26 mouse cellular contexts compared by ENCODE assay signal in the genomic region with DNA sequence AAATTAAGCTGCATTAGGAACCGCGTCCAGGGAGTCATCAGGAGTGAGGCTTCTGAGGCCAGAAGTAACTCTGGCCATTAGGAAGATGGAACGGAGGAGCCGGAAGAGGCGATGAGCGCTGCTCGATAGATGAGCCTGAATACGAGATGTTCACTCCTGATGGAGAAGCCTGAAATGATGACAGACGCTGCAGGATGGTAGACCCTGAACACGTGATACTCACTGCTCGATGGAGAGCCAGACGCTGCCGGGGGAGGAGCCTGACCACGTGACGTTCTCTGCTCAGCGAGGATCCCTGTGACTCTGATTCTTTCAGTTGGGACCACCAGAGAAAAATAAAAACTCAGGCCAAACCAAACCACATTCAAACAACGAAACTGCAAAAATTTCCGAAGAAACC. TPM values are rescaled to one million over a fixed set of nuclear protein-coding genes. Genes with fewer than 3 reads are reported as not detected.
"Had no signal": no experiment of that assay in that cellular context is flagged by ENCODE, and none has a peak within 500 bp of the region (broad histone marks: within the 10 kb centered on the region; RNA-seq: fewer than 3 reads in every experiment).

No protein-coding gene starts in this region.

- H3K36me3 ChIP-seq: heart, embryonic 12.5 days; hindbrain, embryonic 12.5 days; intestine, embryonic 15.5 days; limb, embryonic 10.5 days; limb, embryonic 12.5 days had no signal

- DNase-seq: gastrocnemius, postnatal 14 days; heart, adult 2 months; heart, postnatal 10 days; heart, postnatal 4 days; kidney, adult 18-20 months; kidney, adult 8-10 months; kidney, postnatal 10 days; kidney, postnatal 25 days; kidney, postnatal 4 days; liver had no signal

- H3K4me2 ChIP-seq: heart, embryonic 12.5 days; hindbrain, embryonic 12.5 days; hindbrain, embryonic 14.5 days; intestine, embryonic 15.5 days; limb, embryonic 12.5 days; liver, embryonic 11.5 days had no signal

- ATAC-seq: hindbrain, embryonic 16.5 days; inflammation-experienced regulatory T-cells, adult 6 months; intestine, embryonic 15.5 days; intestine, postnatal 0 days had no signal

- H3K27me3 ChIP-seq: heart, embryonic 12.5 days; hindbrain, embryonic 12.5 days; intestine, embryonic 15.5 days; limb, embryonic 12.5 days had no signal

- H3K9me3 ChIP-seq: heart, embryonic 12.5 days; hindbrain, embryonic 10.5 days; hindbrain, embryonic 12.5 days; intestine, embryonic 15.5 days; limb, embryonic 10.5 days; limb, embryonic 12.5 days had no signal

- H3K9ac ChIP-seq: heart, embryonic 12.5 days; hindbrain, embryonic 12.5 days; hindbrain, embryonic 14.5 days; intestine, embryonic 15.5 days; limb, embryonic 12.5 days had no signal

- H3K27ac ChIP-seq: heart, adult 2 months; hindbrain, embryonic 10.5 days; hindbrain, embryonic 12.5 days; hindbrain, embryonic 14.5 days; intestine, embryonic 15.5 days; layer of hippocampus, adult 2 months; left cerebral cortex, adult 2 months; limb, embryonic 10.5 days; limb, embryonic 12.5 days had no signal

- H3K4me3 ChIP-seq: heart, adult 2 months; heart, embryonic 12.5 days; hindbrain, embryonic 10.5 days; hindbrain, embryonic 12.5 days; intestine, embryonic 15.5 days; layer of hippocampus, adult 2 months; left cerebral cortex, adult 2 months; limb, embryonic 10.5 days; limb, embryonic 12.5 days had no signal

- H3K4me1 ChIP-seq: heart, embryonic 12.5 days; hindbrain, embryonic 10.5 days; hindbrain, embryonic 12.5 days; intestine, embryonic 15.5 days; limb, embryonic 10.5 days; limb, embryonic 12.5 days had no signal

RNA-seq across cellular contexts. Expression of gene Grip1, which starts 37.2 kb away (rescaled TPM):
- total RNA-seq: gastrocnemius, adult 18-20 months; gastrocnemius, adult 8-10 months; granulocyte monocyte progenitor cell, adult 5-6 weeks had no signal
